Mouse (Mus musculus) cerebellum, adult 18-20 months (tissue): Measurements from ENCODE around the gene Luc7l.
"Not testable (repeated sequence)": the region's sequence is repeated elsewhere in the genome, so short reads cannot be mapped to it uniquely, and the experiment has no call there.

Experiments used
- DNase-seq, 2 experiments: peaks; one replicate each; pipeline ENCODE4 v3.0.0; 2021

Gene Luc7l

DNA sequence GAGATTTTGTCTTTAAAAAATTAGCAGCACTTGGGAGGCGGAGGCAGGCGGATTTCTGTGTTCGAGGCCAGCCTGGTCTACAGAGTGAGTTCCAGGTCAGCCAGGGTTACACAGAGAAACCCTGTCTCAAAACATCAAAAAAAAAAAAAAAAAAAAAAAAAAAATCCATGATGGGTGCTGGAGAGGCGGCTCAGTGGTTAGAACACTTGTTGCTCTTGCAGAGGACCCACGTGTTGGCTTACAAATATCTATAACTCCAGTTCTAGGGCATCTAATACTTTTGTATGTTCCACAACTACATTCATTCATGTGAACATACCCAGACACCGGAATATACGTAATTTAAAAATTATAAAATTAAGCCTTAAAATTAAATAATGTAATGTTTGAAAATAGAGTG is 2.6 kb downstream of the Luc7l start:
- no peak for DNase-seq

DNA sequence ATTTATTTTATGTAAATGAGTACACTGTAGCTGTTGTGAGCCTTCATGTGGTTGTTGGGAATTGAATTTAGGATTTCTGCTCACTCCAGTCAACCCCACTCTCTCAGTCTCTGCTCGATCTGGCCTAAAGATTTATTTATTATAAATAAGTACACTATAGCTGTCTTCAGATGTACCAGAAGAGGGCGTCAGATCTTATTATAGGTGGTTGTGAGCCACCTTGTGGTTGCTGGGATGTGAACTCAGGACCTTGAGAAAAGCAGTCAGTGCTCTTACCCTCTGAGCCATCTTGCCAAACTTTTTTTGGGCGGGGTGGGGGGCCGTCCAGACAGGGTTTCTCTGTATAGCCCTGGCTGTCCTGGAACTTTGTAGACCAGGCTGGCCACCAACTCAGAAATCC is 9.1 kb downstream of the Luc7l start:
- no peak for DNase-seq

DNA sequence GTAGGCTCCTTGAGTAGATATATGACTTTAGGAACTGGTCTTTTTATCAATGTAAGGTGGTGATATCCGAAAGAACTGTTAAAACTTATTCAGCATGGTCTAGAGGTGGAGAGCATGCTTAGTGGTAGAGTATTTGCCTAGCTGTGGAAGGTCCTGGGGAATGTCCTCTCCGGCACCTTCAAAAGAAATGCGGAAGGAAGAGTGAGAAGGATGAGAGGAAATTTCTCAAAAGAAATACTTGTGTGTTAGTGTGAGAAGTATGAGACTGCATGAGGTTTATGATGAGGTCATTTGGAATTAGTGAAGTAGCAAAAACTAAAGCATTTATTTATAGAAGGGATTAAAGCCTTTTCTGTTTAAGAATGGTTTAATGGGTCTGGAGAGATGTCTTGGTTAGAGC is 9.7 kb downstream of the Luc7l start:
- DNase-seq, result no peak

DNA sequence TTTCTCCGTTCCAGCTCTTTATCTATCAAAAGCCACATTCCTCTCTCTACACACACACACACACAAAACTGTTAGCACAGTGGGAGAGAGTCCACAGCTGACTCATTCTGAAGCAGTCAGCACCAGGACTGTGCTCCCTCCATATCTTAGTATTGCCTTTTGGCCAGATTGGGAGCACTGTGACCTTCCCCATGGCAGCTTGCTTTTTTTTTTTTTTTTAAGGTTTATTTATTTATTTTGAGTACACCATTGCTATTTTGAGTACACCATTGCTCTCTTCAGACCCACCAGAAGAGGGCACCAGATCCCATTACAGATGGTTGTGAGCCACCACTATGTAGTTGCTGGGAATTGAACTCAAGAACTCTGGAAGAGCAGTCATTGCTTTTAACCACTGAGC is 16.2 kb downstream of the Luc7l start:
- DNase-seq, result no peak

DNA sequence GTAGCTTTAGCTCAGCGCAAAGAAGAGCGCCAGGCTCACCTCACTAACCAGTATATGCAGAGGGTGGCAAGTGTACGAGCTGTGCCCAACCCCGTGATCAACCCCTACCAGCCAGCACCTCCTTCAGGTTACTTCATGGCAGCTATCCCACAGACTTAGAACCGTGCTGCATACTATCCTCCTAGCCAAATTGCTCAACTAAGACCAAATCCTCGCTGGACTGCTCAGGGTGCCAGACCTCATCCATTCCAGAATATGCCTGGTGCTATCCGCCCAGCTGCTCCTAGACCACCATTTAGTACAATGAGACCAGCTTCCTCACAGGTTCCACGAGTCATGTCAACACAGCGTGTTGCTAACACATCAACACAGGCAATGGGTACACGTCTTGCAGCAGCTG is 16.9 kb downstream of the Luc7l start:
- DNase-seq, result not testable (repeated sequence)

DNA sequence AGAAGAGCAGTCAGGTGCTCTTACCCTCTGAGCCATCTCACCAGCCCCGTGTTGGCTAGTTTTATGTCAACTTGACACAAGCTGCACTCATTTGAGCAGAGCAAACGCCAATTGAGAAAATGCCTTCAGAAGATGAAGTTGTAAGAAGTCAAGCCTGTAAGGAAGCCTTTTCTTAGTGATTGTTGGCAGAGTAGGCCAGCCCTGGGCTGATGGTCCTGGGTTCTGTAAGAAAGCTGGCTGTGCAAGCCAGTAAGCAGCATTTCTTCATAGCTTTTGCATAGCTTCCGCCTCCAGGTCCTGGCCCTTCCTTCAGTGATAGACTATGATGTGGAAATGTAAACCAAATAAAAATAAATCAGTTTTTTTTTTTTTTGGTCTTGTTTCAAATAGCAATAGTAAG is 19.9 kb downstream of the Luc7l start:
- no peak for DNase-seq

DNA sequence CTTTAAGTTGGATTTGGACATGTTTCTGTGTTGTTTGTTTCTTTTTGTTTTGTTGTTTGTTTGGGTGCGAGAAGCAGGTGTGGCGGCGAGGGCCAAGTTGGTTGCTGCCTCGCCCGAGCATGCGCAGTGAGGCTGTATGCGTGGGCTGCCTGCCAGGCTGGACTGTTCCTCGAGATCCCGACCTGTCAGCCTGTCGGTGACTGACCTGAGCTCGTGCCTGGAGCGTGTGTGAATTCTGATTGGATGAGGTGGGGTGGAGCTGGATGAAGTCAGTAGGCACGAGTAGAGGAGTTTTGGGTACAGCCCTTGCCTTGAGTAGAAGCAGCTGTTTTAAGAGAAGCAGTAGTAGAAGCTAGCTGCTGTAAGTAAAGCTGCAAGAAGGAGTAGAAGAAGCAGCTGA is 23.2 kb downstream of the Luc7l start:
- DNase-seq, result no peak

DNA sequence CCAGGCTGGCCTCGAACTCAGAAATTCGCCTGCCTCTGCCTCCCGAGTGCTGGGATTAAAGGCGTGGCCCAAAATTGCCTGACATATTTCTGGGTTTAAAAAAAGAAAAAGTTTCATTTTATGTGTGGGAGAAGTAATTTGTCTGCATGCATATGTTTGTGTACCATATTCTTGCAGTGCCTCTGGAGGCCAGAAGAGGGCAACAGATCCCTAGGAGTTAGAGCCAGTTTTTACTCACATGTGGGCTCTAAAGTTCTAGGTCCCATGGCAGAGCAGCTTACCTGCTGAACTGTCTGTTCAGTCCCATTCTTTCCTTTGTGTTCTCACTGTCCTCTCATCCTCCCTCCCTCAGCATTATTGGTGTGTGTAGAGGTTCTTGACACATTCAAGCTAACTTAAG is 24.0 kb downstream of the Luc7l start:
- peak; percentile 19 to 20 for DNase-seq

DNA sequence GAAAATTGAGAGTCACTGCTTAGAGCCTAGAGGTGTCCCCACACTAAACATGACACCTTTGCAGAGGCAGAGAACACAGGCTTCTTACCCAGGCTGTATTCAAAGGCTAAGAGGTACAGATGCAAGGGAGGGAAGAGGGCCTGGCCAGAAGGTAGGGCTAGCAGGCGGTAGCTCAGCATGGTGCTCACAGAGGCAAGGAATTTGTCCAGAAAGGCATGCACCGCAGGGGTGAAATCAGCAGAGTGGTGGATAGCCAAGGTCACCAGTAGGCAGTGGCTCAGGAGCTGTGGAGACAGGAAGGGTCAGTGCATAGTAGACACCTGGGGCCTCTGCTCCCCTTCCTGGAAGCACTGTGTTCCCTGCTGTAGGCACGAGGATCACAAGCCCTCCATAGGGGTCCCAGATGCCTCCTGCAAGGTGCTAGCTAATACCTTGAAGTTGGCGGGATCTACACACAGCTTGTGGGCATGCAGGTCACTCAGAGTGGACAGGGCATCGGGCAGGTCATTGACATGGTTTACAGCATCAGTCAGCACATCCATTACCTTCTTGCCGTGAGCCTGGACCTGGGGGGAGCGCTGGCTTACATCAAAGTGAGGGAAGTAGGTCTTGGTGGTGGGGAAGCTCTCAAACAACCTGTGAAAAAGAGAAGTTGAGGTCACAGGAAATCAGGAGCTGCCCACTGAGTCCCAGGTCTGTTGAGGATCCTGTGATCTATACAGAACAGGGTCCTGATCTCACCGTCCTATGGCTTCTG is 33.7 kb downstream of the Luc7l start:
- peak in 1 of 2 experiments; percentile 18 for DNase-seq

DNA sequence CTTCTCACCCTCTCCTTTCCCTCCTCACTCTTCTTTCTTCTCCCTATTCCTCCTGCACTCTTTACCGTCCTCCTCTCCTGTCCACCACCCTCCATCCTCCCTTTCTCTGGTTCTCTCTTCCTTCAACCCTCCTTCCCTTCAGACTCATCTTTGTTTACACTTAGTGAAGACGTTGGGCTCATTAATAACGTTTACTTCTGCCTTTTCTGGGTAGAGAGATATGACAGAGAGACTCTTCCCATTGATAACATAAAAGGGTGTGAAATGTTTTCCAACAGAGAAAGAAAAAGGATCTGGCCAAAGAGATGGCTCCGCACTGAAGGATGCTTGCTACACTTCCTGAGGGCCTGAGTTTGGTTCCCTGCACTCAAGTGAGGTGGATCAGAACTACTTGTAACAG is 36.8 kb downstream of the Luc7l start:
- no peak for DNase-seq

DNA sequence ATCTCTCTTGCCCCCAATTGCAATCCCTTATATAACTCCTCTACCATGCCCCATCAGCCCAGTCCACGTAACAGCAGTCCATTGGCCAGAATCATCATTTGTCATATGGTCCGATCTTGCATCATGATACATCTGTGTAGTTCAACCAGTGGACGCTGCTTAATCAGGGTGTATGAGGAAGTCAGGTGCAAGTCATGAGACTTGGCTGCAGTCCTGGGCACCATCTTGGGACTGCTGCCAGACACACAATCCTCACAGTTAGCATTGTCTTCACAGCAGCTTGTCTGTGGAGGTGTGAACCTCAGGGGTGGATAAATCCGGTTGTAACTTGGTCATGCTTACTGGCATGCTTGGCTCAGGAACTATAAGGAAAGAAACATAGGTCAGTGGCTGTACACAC is 45.6 kb downstream of the Luc7l start:
- DNase-seq, result not testable (repeated sequence)

DNA sequence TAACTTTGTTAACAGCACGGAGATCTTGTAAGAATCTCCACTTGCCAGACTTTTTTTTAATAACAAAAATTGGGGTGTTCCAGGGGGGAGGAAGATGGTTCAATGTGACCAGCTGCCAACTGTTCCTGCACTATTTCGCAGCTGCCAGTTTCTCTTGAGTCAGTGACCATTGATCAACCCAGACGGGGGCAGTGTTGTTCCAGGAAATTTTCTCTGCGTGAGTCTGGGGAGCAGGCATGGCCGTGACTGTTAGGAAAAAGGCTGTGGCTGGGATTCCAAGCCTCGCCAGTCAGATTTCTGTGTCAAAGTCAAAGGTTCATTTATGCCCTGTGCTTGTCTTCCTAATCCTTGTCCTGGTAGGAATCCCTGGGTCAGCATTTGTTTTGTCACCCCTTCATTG is 61.6 kb downstream of the Luc7l start:
- peak; percentile 35 to 41 for DNase-seq

DNA sequence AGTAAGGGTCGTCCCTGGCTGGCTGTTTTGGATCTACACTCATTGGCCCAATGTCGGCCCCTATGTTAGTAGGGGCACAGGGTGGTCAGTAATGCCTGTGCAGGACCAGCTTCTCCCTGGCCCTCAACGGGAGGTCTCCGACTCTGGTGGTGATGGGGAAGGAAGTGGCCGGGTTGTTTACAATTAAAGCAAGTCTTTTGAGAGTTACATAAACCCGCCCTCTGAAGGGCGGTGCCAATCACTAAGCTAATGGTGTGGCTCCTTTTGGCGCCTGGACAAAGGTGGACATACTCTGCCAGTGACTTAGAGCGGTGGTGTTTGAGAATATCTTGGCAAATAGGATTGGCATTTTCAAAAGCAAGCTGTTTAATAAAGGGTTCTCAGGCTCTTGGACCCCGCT is 62.8 kb downstream of the Luc7l start:
- DNase-seq, result no peak

DNA sequence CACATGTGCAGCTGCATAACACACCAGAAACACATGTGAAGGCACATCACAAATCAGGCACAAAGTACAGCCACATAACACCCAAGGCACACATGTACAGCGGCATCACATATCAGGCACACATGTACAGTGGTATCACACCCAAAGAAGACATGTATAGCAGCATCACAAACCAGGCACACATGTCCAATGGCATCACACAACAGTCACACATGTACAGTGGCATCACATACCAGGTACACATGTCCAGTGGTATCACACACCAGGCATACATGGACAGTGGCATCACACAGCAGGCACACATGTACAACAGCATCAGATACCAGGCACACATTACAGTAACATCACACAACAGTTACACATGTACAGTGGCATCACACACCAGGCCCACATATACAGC is 65.7 kb downstream of the Luc7l start:
- DNase-seq, result no peak
